Mouse (Mus musculus) thymus, adult 2 months (tissue): ENCODE results near the gene Crip1. TPM values are rescaled to one million over a fixed set of nuclear protein-coding genes. Genes with fewer than 3 reads are reported as not detected.

ENCODE experiments used
- DNase-seq: peaks from one replicate; pipeline ENCODE4 v3.0.0; 2021
- H3K27ac ChIP-seq: fragments of 200-500 bp; 2 replicates; pipeline ENCODE4 v1.5.1; 2012; ENCODE audit warnings: low read length, control low read depth; ENCODE audit not compliant: control insufficient read depth, insufficient read depth
- H3K27me3 ChIP-seq: fragments of 200-500 bp; 2 replicates; pipeline ENCODE4 v1.6.1; 2012; ENCODE audit warnings: mild to moderate bottlenecking, low read length, moderate library complexity, mixed read lengths; ENCODE audit not compliant: control insufficient read depth, insufficient read depth
- H3K36me3 ChIP-seq: fragments of 200-500 bp; 2 replicates; pipeline ENCODE4 v1.6.1; 2012; ENCODE audit warnings: mild to moderate bottlenecking, low read length, moderate library complexity; ENCODE audit not compliant: control insufficient read depth, insufficient read depth
- H3K4me1 ChIP-seq: fragments of 200-500 bp; replicated peaks from 2 replicates; pipeline ENCODE4 v1.6.1; 2012; ENCODE audit warnings: low read length; ENCODE audit not compliant: control insufficient read depth, insufficient read depth
- H3K4me3 ChIP-seq: fragments of 200-500 bp; 2 replicates; pipeline ENCODE4 v1.5.1; 2012; ENCODE audit warnings: mild to moderate bottlenecking, low read length, control low read depth, moderate library complexity; ENCODE audit not compliant: control insufficient read depth, insufficient read depth
- CTCF ChIP-seq: fragments of 200-500 bp; IDR thresholded peaks from 2 replicates; pipeline ENCODE4 v1.5.1; 2012; ENCODE audit warnings: mild to moderate bottlenecking, control low read depth, low read length, moderate library complexity, borderline replicate concordance; ENCODE audit not compliant: control insufficient read depth, poor library complexity, insufficient read depth; ENCODE audit errors: extremely low read depth
- POLR2A ChIP-seq: fragments of 200-500 bp; IDR thresholded peaks from 2 replicates; pipeline ENCODE4 v1.6.1; 2012; ENCODE audit warnings: mild to moderate bottlenecking, low read length, control low read depth, moderate library complexity; ENCODE audit not compliant: control insufficient read depth, poor library complexity, insufficient read depth; ENCODE audit errors: extremely low read depth
- WGBS: fragments of 180-500 bp; shearing (Covaris S2); methylation state at CpG from one replicate; pipeline ENCODE4 v1.1.7; 2018; 5-methylcytosine and 5-hydroxymethylcytosine counted together
- polyA plus RNA-seq: library from polyadenylated mRNA; depleted of rRNA; stranded (reverse); fragments of >200 nt; gene quantifications from 2 replicates; pipeline ENCODE4 v1.2.3, GENCODE M21; 2012

Crip1 gene
- polyA plus RNA-seq, 1 experiment = 1,218 TPM

DNA sequence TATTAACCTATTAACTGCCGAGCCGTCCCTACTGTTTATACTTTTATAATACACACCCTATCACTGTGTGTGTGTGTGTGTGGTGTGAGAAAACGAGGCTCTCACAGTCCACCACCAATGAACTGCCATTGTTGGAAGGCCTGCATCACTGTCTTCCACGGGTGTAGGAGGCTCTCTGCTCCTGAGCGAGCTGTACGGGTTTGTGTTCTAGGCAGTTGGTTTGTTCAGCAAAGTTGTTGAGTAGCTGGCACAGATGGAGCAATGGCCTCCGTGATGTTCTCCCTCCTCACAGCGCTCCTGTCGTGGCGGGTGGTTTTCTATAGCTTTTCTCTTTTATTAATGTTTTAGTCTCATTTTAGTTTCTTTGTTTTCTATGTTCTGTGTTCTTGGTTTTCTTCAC lies 36.3 kb upstream of the Crip1 start:
- DNase-seq = no peak
- Histone ChIP-seq H3K36me3 (no peaks in the 10 kb centered on the region; the same call in 1 of the 2 replicates), H3K4me1 (peaks cover 8% of the 10 kb centered on the region), H3K27ac (no peak overlapping the region), H3K4me3 (no peak overlapping the region), H3K27me3 (no peaks in the 10 kb centered on the region)
- 92% methylated on average over 10 of the region's 10 CpGs for WGBS
- TF ChIP-seq CTCF = no peak
- no peak for TF ChIP-seq POLR2A

DNA sequence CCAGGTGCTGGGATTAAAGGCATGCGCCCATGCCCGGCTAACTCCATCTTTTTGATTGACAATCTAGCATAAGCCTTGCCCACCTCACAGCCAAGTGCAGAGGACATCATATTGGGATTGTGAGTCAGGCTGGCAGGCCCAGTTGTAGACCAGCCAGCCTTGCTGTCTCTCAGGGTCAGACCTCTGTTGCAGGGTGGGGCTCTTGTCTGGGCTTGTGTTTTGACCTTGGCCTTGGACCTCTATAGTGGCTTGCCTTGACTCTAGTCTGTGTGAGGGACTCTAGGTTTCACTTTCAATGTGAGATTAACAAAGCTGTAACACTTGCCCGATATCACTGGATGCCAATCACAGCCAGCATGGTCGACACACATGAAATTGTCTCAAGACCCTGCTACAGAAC lies 32.0 kb upstream of the Crip1 start:
- H3K27me3 ChIP-seq = no peaks in the 10 kb centered on the region
- no peaks in the 10 kb centered on the region; the same call in 1 of the 2 replicates for H3K4me1 ChIP-seq
- H3K4me3 ChIP-seq = no peak overlapping the region
- DNase-seq = no peak
- peaks cover 12% of the 10 kb centered on the region; the same call in 1 of the 2 replicates for H3K36me3 ChIP-seq
- no peak overlapping the region for H3K27ac ChIP-seq
- TF ChIP-seq CTCF (no peak), POLR2A (no peak)
- 97% methylated on average over 4 of the region's 4 CpGs for WGBS

DNA sequence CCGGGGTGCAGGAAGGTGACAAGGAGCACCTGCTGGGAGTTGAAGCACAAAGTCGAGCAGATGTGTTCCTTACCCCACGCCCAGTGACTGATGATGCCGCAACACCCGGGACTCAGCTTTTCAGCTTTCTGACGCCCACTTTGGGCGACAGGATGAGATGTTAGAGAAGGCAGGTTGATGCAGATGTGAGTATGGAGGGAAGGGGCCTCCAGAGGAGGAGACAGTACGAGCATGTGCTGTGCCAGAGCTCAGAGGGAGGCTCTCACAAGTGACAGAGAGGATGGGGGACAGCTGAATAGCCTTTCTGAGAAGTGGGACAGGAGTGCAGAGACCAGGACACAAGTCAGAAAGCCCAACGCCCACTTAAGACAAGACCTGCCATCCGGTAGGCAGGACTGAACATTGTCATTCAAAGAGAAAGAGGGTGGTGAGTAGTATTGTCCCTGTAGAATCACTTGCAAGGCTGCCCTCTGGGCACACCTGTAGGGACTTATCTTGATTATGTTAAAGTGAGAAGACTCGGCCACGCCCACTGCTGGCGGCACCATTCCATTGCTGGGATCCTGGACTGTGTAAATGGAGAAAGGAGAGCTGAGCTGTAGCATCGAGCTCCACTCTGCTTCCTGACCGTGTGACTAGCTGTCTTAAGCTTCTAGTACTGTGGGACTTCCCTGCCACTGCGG lies 31.1 kb upstream of the Crip1 start:
- H3K27ac ChIP-seq = no peak overlapping the region
- H3K4me1 ChIP-seq = no peaks in the 10 kb centered on the region; the same call in 1 of the 2 replicates
- DNase-seq = no peak
- TF ChIP-seq POLR2A (no peak), CTCF (no peak)
- WGBS = 89% methylated on average over 16 of the region's 16 CpGs
- peaks cover 12% of the 10 kb centered on the region; the same call in 1 of the 2 replicates for H3K36me3 ChIP-seq
- H3K27me3 ChIP-seq = no peaks in the 10 kb centered on the region
- H3K4me3 ChIP-seq = no peak overlapping the region

DNA sequence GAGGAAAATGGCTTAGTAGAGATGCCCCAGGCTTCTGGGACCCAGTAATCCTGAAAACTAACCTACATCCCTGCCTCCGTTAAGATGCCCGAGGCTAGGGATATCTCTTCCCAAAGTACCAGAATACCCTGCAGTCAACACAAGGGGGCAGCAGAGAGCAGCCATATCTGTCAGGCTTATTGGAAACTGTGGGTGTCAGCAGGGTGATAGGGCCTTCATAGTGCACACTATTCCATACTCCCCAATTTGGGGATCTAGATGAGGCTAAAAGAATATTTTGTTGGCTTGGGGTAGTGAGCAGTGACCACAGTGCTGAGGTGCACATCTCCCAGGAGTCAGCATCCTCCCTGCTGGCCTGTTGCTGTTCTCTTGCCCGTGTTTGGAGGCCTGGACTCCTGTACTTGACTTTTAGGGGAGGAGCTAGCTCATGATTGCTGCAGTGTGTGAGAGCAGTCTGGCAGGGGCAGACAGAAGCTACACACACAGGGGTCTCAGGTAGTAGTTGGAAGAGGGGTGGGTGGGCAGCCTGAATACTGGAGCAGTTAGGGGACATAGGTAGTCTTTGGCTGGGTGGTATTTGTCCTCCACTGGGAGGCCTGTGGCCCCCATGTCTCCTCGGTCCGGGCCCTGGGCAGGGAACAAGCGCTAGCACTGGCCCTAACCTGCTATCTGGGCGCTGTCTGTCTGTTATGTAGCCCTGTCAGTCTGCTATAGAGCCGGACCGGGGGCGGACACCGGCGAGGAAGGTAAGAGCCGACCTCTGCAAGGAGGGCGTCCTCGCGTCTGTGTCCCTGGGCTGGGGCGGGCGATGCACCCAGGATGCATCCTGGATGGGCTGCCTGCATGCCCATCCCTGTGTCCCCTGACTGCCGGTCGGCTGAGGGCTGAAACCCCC lies 26.4 kb upstream of the Crip1 start:
- H3K27ac ChIP-seq = no peak overlapping the region

DNA sequence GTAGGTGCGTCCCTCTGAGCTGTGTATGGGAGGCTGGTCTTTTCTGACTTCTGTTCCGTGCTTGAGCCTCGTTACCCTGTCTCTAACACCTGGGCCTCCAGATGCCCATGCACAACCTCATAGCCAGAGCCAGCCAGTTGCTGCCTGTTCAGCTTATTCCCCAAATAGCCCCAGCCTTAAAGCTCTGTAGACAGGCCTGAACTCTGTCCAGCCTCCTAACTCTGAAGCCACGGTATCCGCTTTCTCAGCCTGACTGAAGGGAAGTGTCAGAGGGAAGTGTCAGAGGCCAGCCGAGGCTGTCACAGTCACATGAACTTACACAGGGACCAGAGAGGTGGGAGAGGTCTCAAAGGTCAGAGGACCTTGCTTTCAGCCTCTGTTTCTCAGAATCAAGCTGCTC lies 21.4 kb upstream of the Crip1 start:
- peaks cover 9% of the 10 kb centered on the region for H3K4me1 ChIP-seq
- no peak overlapping the region for H3K4me3 ChIP-seq
- WGBS = 85% methylated on average over 6 of the region's 6 CpGs
- peaks cover 75% of the 10 kb centered on the region for H3K36me3 ChIP-seq
- H3K27me3 ChIP-seq = no peaks in the 10 kb centered on the region
- TF ChIP-seq CTCF (no peak), POLR2A (no peak)
- no peak for DNase-seq
- H3K27ac ChIP-seq = no peak overlapping the region

More for the DNA sequence above, 26.4 kb upstream of the Crip1 start:
- no peaks in the 10 kb centered on the region; the same call in 1 of the 2 replicates for H3K4me1 ChIP-seq
- DNase-seq = peak; percentile 72
- no peaks in the 10 kb centered on the region for H3K27me3 ChIP-seq
- no peak overlapping the region for H3K4me3 ChIP-seq
- peaks cover 42% of the 10 kb centered on the region for H3K36me3 ChIP-seq
- 92% methylated on average over 20 of the region's 20 CpGs for WGBS
- TF ChIP-seq POLR2A (no peak), CTCF (peak; percentile 28; the same call in 1 of the 2 replicates)

DNA sequence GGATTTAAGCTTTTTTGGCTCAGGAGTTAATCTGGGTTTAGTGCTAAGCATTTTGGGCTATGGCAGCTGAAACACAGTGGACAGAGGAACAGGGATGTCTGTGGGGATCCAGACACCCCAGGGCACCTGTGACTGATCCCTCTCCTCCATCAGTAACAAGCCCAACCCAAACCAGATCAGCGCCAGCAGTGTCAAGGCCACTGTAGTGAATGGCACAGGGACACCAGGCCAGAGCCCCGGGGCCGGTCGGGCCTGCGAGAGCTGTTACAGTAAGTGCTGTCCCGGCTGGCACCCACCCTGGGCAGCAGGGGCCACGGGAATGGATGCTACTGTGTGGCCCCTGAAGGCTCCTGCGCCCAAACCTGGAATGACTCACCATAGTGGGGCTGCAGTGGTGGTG lies 15.4 kb upstream of the Crip1 start:
- H3K4me3 ChIP-seq = no peak overlapping the region
- peaks cover 9% of the 10 kb centered on the region for H3K4me1 ChIP-seq
- WGBS = 98% methylated on average over 8 of the region's 8 CpGs
- no peak for TF ChIP-seq CTCF
- TF ChIP-seq POLR2A = no peak
- no peak overlapping the region for H3K27ac ChIP-seq
- H3K36me3 ChIP-seq = peaks cover 77% of the 10 kb centered on the region
- no peak for DNase-seq
- H3K27me3 ChIP-seq = no peaks in the 10 kb centered on the region

DNA sequence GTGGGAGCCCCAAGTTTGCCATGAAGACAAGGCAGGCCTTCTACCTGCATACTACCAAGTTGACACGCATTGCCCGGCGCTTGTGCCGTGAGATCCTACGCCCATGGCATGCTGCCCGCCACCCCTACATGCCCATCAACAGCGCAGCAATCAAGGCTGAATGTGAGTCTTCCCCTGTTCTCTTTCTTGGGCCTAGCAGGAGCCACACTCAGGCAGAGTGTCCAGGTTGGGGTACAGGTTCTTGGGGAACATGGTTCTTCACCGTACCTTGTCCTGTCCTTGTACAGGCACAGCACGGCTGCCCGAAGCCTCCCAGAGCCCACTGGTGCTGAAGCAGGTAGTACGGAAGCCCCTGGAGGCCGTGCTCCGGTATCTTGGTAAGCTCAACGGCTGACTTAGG lies 14.5 kb upstream of the Crip1 start:
- no peak for DNase-seq
- 97% methylated on average over 14 of the region's 14 CpGs for WGBS
- Histone ChIP-seq H3K27ac (no peak overlapping the region), H3K27me3 (no peaks in the 10 kb centered on the region), H3K4me1 (peaks cover 9% of the 10 kb centered on the region), H3K36me3 (peaks cover 77% of the 10 kb centered on the region), H3K4me3 (no peak overlapping the region)
- TF ChIP-seq POLR2A (no peak), CTCF (no peak)
